Mouse (Mus musculus) liver, embryonic 11.5 days (tissue): ENCODE data around the gene Phc1. TPM values are rescaled to one million over a fixed set of nuclear protein-coding genes. Genes with fewer than 3 reads are reported as not detected.

Source experiments
- ATAC-seq: fragments of 200-750 bp; cut with Nextera tagmentation; replicated peaks from 2 replicates; pipeline ENCODE4 v1.8.0; 2017; ENCODE audit warnings: moderate number of reproducible peaks, mild to moderate bottlenecking, moderate TSS enrichment, moderate library complexity; ENCODE audit not compliant: low FRiP score
- DNase-seq: peaks from one replicate; pipeline ENCODE4 v3.0.0-alpha.2; 2017; ENCODE audit warnings: low spot score
- H3K27ac ChIP-seq: fragments of 300-500 bp; sonication (generic); 2 replicates; pipeline ENCODE4 v1.5.1; 2014; ENCODE audit warnings: mild to moderate bottlenecking, low read depth, low read length, control low read depth
- H3K27me3 ChIP-seq: fragments of 300-500 bp; sonication (generic); replicated peaks from 2 replicates; pipeline ENCODE4 v1.6.1; 2014; ENCODE audit warnings: low read length, mixed read lengths; ENCODE audit not compliant: control insufficient read depth, insufficient read depth
- H3K36me3 ChIP-seq: fragments of 300-500 bp; sonication (generic); 2 replicates; pipeline ENCODE4 v1.6.1; 2014; ENCODE audit warnings: mild to moderate bottlenecking, low read length, moderate library complexity, mixed read lengths; ENCODE audit not compliant: control insufficient read depth, insufficient read depth
- H3K4me1 ChIP-seq: fragments of 300-500 bp; sonication (generic); replicated peaks from 2 replicates; pipeline ENCODE4 v1.6.1; 2014; ENCODE audit warnings: low read length, mixed read lengths; ENCODE audit not compliant: control insufficient read depth, insufficient read depth
- H3K4me2 ChIP-seq: fragments of 300-500 bp; sonication (generic); 2 replicates; pipeline ENCODE4 v1.6.1; 2014; ENCODE audit warnings: mild to moderate bottlenecking, control low read depth, moderate library complexity
- H3K4me3 ChIP-seq: fragments of 300-500 bp; sonication (generic); 2 replicates; pipeline ENCODE4 v1.5.1; 2014; ENCODE audit warnings: low read depth, low read length, control low read depth
- H3K9ac ChIP-seq: fragments of 300-500 bp; sonication (generic); 2 replicates; pipeline ENCODE4 v1.6.1; 2014; ENCODE audit warnings: low read depth, low read length, control low read depth
- H3K9me3 ChIP-seq: fragments of 300-500 bp; sonication (generic); 2 replicates; pipeline ENCODE4 v1.6.1; 2016; ENCODE audit warnings: low read length, inconsistent platforms, mixed read lengths; ENCODE audit not compliant: control insufficient read depth
- WGBS: fragments of 180-500 bp; shearing (Covaris S2); extraction: QIAGEN DNeasy Blood & Tissue Kit; methylation state at CpG from one replicate; pipeline ENCODE4 v1.1.7; 2014; 5-methylcytosine and 5-hydroxymethylcytosine counted together
- polyA plus RNA-seq: library from polyadenylated mRNA; unstranded; fragments of >200 nt; fragmentation: Nextera tagmentation; extraction: Ambion mirVana; gene quantifications from 2 replicates; pipeline ENCODE4 v1.2.1, GENCODE M21; 2014

Gene Phc1
- polyA plus RNA-seq, 1 experiment from 2014 or later, result 12.4 TPM

DNA sequence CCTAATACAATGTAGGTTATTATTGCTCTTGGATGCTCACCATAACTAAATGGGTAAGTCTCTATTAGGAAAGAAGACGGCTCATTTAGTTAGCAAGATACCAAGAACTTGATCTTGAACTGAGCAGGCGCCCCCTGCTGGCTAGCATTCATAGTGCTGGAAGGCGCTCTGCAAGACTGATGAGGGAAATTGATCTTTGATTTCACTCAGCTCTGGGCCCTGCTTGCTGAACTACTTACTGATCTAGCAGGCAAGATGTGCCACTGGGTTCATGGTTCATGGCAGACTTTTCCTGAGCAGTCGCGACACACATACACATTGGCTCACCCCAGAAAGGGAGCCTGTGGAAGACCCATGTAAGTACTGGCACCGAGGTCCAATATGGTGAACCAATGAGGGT is 36.0 kb downstream of the Phc1 start:
- ATAC-seq (no peak), DNase-seq (peak; percentile 62)
- Histone ChIP-seq H3K27me3 (no peaks in the 10 kb centered on the region), H3K4me3 (no peak overlapping the region), H3K27ac (no peak overlapping the region), H3K4me2 (no peak overlapping the region), H3K9ac (no peak overlapping the region), H3K9me3 (no peaks in the 10 kb centered on the region), H3K4me1 (peaks cover 4% of the 10 kb centered on the region; the same call in 1 of the 2 replicates), H3K36me3 (no peaks in the 10 kb centered on the region)
- 36% methylated on average over 6 of the region's 6 CpGs for WGBS

DNA sequence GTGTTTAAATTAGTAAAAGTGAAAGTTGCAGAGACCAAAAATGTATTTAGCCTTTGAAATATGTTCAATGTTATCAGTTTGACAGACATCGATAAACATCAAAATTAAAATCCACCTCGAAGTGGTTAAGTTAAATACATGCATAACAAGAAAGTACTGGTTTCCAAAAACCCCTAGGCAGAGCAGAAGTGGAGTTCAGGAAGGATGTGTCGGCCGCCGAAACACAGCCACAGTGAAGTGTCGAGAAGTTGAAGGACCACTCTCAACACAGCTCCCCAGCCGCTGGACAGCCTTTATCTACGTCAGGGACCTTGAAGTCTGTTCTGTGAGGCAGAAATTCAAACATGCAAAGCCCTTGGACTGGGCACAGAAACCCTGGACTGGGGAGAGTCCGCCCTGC is 36.8 kb downstream of the Phc1 start:
- ATAC-seq (no peak), DNase-seq (no peak)
- Histone ChIP-seq H3K9me3 (no peaks in the 10 kb centered on the region), H3K27me3 (no peaks in the 10 kb centered on the region), H3K4me1 (peaks cover 4% of the 10 kb centered on the region; the same call in 1 of the 2 replicates), H3K4me2 (no peak overlapping the region), H3K9ac (no peak overlapping the region), H3K4me3 (no peak overlapping the region), H3K27ac (no peak overlapping the region), H3K36me3 (no peaks in the 10 kb centered on the region)
- WGBS, result 70% methylated on average over 9 of the region's 9 CpGs

DNA sequence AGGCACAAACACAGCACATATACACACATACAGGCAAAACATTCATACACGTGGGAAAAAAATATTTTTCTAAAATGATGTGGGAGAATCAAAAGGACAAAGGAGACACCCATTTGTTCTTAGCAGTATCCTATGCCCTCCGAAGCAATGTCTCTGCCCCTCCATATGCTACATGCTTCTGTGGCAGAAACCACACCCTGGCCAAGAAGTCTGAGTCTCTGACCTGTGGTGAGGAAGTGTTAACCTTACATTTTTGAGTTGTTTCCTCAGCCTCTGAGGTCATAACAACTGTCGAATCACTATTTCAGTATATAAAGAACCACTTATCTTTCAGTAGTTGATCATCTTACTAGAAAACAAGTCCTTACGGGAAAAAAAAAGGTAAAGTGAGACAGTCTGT is 37.7 kb downstream of the Phc1 start:
- DNase-seq, result no peak
- WGBS, result 76% methylated on average over 4 of the region's 4 CpGs
- ATAC-seq, result no peak

DNA sequence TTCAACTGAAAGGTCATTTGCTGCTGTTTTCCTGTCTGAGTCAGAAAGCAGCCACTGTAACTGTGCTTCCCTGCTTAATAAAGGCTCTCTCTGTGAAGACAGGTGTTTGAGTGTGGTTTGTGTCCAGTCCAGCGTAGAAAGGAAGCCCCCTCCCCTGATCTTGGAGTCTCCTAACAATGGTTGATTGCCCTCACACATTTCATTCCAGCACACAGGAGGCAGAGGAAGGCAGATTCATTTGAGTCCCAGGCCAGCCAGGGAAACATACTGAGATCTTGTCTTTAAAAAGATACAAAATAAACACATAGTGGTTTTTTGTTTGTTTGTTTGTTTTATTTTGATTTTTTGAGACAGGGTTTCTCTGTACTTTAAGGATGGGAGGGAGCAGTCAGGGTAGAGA is 38.2 kb downstream of the Phc1 start:
- Histone ChIP-seq H3K36me3 (no peaks in the 10 kb centered on the region), H3K9ac (no peak overlapping the region), H3K4me2 (no peak overlapping the region), H3K27me3 (no peaks in the 10 kb centered on the region), H3K4me1 (peaks cover 5% of the 10 kb centered on the region; the same call in 1 of the 2 replicates), H3K27ac (no peak overlapping the region), H3K9me3 (no peaks in the 10 kb centered on the region), H3K4me3 (no peak overlapping the region)
- 74% methylated on average over 1 of the region's 1 CpGs for WGBS
- DNase-seq (no peak), ATAC-seq (no peak)

More for the DNA sequence above, 37.7 kb downstream of the Phc1 start:
- Histone ChIP-seq H3K4me1 (peaks cover 4% of the 10 kb centered on the region; the same call in 1 of the 2 replicates), H3K36me3 (no peaks in the 10 kb centered on the region), H3K4me2 (no peak overlapping the region), H3K9me3 (no peaks in the 10 kb centered on the region), H3K9ac (no peak overlapping the region), H3K4me3 (no peak overlapping the region), H3K27me3 (no peaks in the 10 kb centered on the region), H3K27ac (no peak overlapping the region)

DNA sequence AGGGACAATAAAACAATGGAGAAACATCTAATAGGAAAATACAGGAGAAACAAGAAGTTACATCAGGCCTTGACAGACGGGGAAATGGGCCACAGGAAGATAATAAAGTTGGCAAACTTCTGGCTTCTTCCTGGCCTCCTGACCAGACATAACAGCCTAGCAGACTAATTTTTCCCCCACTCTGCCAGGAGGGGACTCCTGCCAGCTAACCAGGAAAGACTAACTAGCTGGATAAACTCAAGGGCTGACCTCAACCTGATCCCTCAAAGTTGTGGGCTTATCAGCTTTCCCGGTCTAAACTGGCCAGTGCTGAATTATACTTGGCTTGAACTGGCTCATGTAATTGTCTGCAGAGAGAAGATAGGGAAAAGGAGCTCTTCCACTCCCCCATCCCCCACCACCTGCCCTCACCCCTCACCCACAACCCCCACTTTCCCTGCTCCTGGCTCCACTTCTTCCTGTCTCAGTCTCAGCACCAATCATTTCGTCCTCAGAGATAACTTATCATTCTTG is 40.7 kb downstream of the Phc1 start:
- WGBS, result 21% methylated on average over 3 of the region's 3 CpGs
- Histone ChIP-seq H3K4me3 (no peak overlapping the region), H3K27me3 (no peaks in the 10 kb centered on the region), H3K27ac (no peak overlapping the region), H3K4me2 (no peak overlapping the region), H3K9ac (no peak overlapping the region), H3K4me1 (peaks cover 7% of the 10 kb centered on the region; the same call in 1 of the 2 replicates), H3K36me3 (no peaks in the 10 kb centered on the region), H3K9me3 (no peaks in the 10 kb centered on the region)
- DNase-seq, result no peak
- no peak for ATAC-seq

DNA sequence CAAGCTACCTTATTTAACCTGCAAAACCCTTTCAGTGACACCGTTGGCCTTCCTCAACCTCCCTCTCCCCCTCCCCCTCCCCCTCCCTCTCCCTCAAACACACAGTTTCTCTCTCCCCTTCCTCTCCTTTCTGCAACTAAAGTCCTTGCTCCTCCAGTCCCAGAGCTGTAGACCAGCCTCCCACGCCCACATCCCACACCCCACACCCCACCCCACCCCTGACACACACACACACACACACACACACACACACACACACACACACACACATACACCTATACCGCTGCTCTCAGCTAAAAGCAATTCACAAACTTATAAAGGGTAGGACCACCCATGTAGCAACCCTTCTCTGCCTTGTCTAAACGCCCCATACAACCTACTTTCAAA is 42.1 kb downstream of the Phc1 start:
- Histone ChIP-seq H3K4me3 (no peak overlapping the region), H3K4me2 (peak overlapping the region; percentile 59; the same call in 1 of the 2 replicates), H3K9ac (no peak overlapping the region), H3K27me3 (no peaks in the 10 kb centered on the region), H3K36me3 (no peaks in the 10 kb centered on the region), H3K9me3 (no peaks in the 10 kb centered on the region), H3K4me1 (peaks cover 7% of the 10 kb centered on the region; the same call in 1 of the 2 replicates), H3K27ac (no peak overlapping the region)
- DNase-seq (no peak), ATAC-seq (no peak)
- WGBS, result 54% methylated on average over 4 of the region's 4 CpGs

DNA sequence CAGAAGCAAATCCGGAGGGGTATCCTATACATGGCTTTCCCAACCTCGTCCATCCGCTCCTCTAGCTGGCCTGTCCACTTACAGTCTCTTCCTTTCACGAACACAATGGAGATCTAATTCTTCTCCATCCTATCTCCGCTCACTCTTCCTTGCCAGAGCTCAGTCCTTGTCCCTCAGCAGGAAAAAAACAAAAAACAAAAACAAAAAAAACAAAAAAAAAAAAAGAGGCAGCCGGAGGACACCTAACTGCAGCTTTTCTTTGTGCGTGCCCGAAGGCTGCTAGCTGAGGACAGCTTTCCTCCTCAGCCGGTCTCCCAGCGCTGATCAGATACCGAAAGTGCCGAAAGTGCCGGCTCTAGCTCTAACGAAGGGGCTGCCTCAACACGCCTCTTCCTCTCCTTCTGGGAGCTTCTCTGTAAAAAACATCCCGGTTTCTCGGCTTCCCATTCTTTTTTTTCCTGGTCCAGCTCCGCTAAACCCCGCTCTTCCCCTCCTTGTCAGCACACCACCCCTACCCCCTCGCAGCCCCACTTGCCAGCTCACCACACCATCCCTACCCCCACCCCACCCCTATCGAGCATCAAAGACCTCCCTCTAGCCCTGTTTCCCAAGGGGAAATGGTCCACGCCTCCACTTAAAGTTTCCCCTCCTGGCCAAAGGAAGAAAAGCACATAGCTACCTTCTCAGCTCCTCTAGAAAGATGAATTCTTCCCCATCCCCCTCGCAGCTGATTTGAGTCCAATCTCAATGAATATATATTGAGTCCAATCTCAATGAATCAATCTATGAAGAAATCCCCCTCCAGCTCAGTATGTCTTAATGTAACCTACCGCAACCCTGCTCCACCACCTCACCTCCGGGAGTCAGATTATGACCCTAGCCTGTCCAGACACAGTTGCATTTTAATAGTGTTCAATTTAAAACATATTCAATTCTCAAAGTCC is 42.8 kb downstream of the Phc1 start:
- Histone ChIP-seq H3K9ac (peak overlapping the region; percentile 1; the same call in 1 of the 2 replicates), H3K9me3 (no peaks in the 10 kb centered on the region), H3K27ac (no peak overlapping the region), H3K27me3 (no peaks in the 10 kb centered on the region), H3K4me1 (peaks cover 7% of the 10 kb centered on the region; the same call in 1 of the 2 replicates), H3K4me3 (peak overlapping the region; percentile 48), H3K36me3 (no peaks in the 10 kb centered on the region), H3K4me2 (peak overlapping the region; percentile 59)
- 8% methylated on average over 25 of the region's 25 CpGs for WGBS
- ATAC-seq (peak; percentile 57; the same call in 1 of the 2 replicates), DNase-seq (no peak)

DNA sequence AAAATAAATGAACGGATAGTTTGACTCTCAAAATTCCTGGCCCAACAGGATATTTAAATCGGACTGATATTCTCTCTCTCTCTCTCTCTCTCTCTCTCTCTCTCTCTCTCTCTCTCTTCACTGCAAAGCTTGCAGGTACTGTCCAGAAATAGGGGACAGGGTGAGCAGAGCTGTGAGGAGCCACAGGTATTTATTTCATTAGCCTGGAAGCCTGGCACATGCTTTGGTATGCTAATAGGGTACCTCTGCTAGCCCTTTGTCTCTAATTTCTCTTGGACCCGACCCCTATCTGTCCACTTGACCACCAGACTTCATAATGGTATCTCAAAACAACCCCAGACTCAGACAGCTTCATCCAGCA is 43.5 kb downstream of the Phc1 start:
- ATAC-seq, result no peak
- Histone ChIP-seq H3K4me3 (peak overlapping the region; percentile 48), H3K27ac (no peak overlapping the region), H3K9ac (no peak overlapping the region; the same call in 1 of the 2 replicates), H3K27me3 (no peaks in the 10 kb centered on the region), H3K4me1 (peaks cover 7% of the 10 kb centered on the region; the same call in 1 of the 2 replicates), H3K4me2 (peak overlapping the region; percentile 59), H3K36me3 (no peaks in the 10 kb centered on the region), H3K9me3 (no peaks in the 10 kb centered on the region)
- DNase-seq, result no peak
- 26% methylated on average over 3 of the region's 3 CpGs for WGBS
